Mouse (Mus musculus) monocyte, adult 2 months (primary cell): ENCODE data around the gene Pih1d1.
"Not testable (repeated sequence)": the region's sequence is repeated elsewhere in the genome, so short reads cannot be mapped to it uniquely, and the experiment has no call there.

Source experiments
- DNase-seq, 2 experiments: peaks; one replicate each; pipeline ENCODE4 v3.0.0; 2022; ENCODE audit warnings: low spot score in 2 of 2, low read depth in 1 of 2

The Pih1d1 gene

GRCm38 (mm10) chr7:45145460-45145859 lies 8.6 kb upstream of the Pih1d1 start:
- DNase-seq = no peak

- no peak for DNase-seq
These were observed 6.8 kb upstream of the Pih1d1 start for GRCm38 (mm10) chr7:45147267-45147666.

- DNase-seq = no peak
These were observed 6.2 kb upstream of the Pih1d1 start for GRCm38 (mm10) chr7:45147899-45148298.

GRCm38 (mm10) chr7:45148534-45149098 lies 5.5 kb upstream of the Pih1d1 start:
- no peak for DNase-seq

- no peak for DNase-seq
These were observed 4.6 kb upstream of the Pih1d1 start for GRCm38 (mm10) chr7:45149545-45149944.

GRCm38 (mm10) chr7:45150321-45150720 lies 3.8 kb upstream of the Pih1d1 start:
- no peak for DNase-seq

GRCm38 (mm10) chr7:45151303-45151702 lies 2.8 kb upstream of the Pih1d1 start:
- no peak for DNase-seq

- not testable (repeated sequence) for DNase-seq
These were observed 1.1 kb upstream of the Pih1d1 start for GRCm38 (mm10) chr7:45153052-45153451.

- DNase-seq = no peak
These were observed 517 bp upstream of the Pih1d1 start for GRCm38 (mm10) chr7:45153586-45153985.

- peak; percentile 27 to 49 for DNase-seq
These were observed 951 bp downstream of the Pih1d1 start for GRCm38 (mm10) chr7:45154993-45155514.

- DNase-seq = no peak
These were observed 1.5 kb downstream of the Pih1d1 start for GRCm38 (mm10) chr7:45155590-45155989.

GRCm38 (mm10) chr7:45156206-45156605 lies 2.1 kb downstream of the Pih1d1 start:
- DNase-seq = no peak

GRCm38 (mm10) chr7:45157459-45157858 lies 3.4 kb downstream of the Pih1d1 start:
- DNase-seq = no peak

GRCm38 (mm10) chr7:45158991-45159390 lies 4.9 kb downstream of the Pih1d1 start:
- DNase-seq = no peak

- DNase-seq = no peak
These were observed 6.3 kb downstream of the Pih1d1 start for GRCm38 (mm10) chr7:45160316-45160800.

- no peak for DNase-seq
These were observed 6.8 kb downstream of the Pih1d1 start for GRCm38 (mm10) chr7:45160866-45161265.

- peak in 1 of 2 experiments; percentile 73 for DNase-seq
These were observed 7.7 kb downstream of the Pih1d1 start for GRCm38 (mm10) chr7:45161612-45162473.

- DNase-seq = no peak
These were observed 8.4 kb downstream of the Pih1d1 start for GRCm38 (mm10) chr7:45162551-45162950.

- DNase-seq = no peak
These were observed 9.0 kb downstream of the Pih1d1 start for GRCm38 (mm10) chr7:45162996-45163615.

GRCm38 (mm10) chr7:45163735-45164490 lies 9.8 kb downstream of the Pih1d1 start, which contains the start of gene Slc17a7:
Slc17a7 (plus strand) TSS chr7:45163949.
- no peak for DNase-seq

GRCm38 (mm10) chr7:45164833-45165232 lies 10.7 kb downstream of the Pih1d1 start:
- DNase-seq = no peak
